Mouse (Mus musculus) kidney, embryonic 16.5 days (tissue): ENCODE results near the gene Chst3. TPM values are rescaled to one million over a fixed set of nuclear protein-coding genes. Genes with fewer than 3 reads are reported as not detected.

ENCODE experiments used
- ATAC-seq: fragments of 200-750 bp; cut with Nextera tagmentation; 2 replicates; pipeline ENCODE4 v1.8.0; 2017; ENCODE audit warnings: moderate TSS enrichment; ENCODE audit not compliant: low FRiP score, low TSS enrichment
- H3K27ac ChIP-seq: fragments of 300-500 bp; sonication (generic); 2 replicates; pipeline ENCODE4 v1.5.1; 2014; ENCODE audit warnings: low read length
- H3K27me3 ChIP-seq: fragments of 300-500 bp; sonication (generic); 2 replicates; pipeline ENCODE4 v1.6.1; 2014; ENCODE audit warnings: low read length, control low read depth, mixed read lengths; ENCODE audit not compliant: insufficient read depth
- H3K36me3 ChIP-seq: fragments of 300-500 bp; sonication (generic); 2 replicates; pipeline ENCODE4 v1.6.1; 2014; ENCODE audit warnings: low read length, control low read depth, mixed read lengths; ENCODE audit not compliant: insufficient read depth
- H3K4me1 ChIP-seq: fragments of 300-500 bp; sonication (generic); 2 replicates; pipeline ENCODE4 v1.6.1; 2014; ENCODE audit warnings: low read length, control low read depth, mixed read lengths; ENCODE audit not compliant: insufficient read depth
- H3K4me2 ChIP-seq: fragments of 300-500 bp; sonication (generic); replicated peaks from 2 replicates; pipeline ENCODE4 v1.6.1; 2014; ENCODE audit warnings: low read depth, low read length
- H3K4me3 ChIP-seq: fragments of 300-500 bp; sonication (generic); 2 replicates; pipeline ENCODE4 v1.5.1; 2014; ENCODE audit warnings: mild to moderate bottlenecking, low read length
- H3K9ac ChIP-seq: fragments of 300-500 bp; sonication (generic); replicated peaks from 2 replicates; pipeline ENCODE4 v1.6.1; 2014; ENCODE audit warnings: low read length
- H3K9me3 ChIP-seq: fragments of 300-500 bp; sonication (generic); 2 replicates; pipeline ENCODE4 v1.6.1; 2016; ENCODE audit warnings: low read length, control low read depth
- WGBS: fragments of 180-500 bp; shearing (Covaris S2); extraction: QIAGEN DNeasy Blood & Tissue Kit; methylation state at CpG from one replicate; pipeline ENCODE4 v1.1.7; 2014; 5-methylcytosine and 5-hydroxymethylcytosine counted together
- polyA plus RNA-seq: library from polyadenylated mRNA; unstranded; fragments of >200 nt; fragmentation: Nextera tagmentation; extraction: Ambion mirVana; gene quantifications from 2 replicates; pipeline ENCODE4 v1.2.1, GENCODE M21; 2015

Gene Chst3
- 2.1 and 2.2 TPM in 2 replicates for polyA plus RNA-seq

- peak within 1 kb of the TSS; percentile 72 for H3K27ac ChIP-seq
- no peaks in the 10 kb centered on the region for H3K9me3 ChIP-seq
- H3K4me1 ChIP-seq = peaks cover 21% of the 10 kb centered on the region
- H3K9ac ChIP-seq = peak within 1 kb of the TSS; percentile 84
- H3K36me3 ChIP-seq = no peaks in the 10 kb centered on the region
- peak within 1 kb of the TSS; percentile 95 for H3K4me2 ChIP-seq
- 0 out of 2 replicates have a peak, but pooled peaks cover 3% of the 10 kb centered on the region for H3K27me3 ChIP-seq
- ATAC-seq = peak; percentile 83
- WGBS = under 1% methylated on average over 78 of the region's 83 CpGs
- H3K4me3 ChIP-seq = peak within 1 kb of the TSS; percentile 75
These were observed at the start of gene Chst3 for GRCm38 (mm10) chr10:60218591-60219499. Gene Chst3, minus strand, starts transcription at chr10:60219260.

DNA sequence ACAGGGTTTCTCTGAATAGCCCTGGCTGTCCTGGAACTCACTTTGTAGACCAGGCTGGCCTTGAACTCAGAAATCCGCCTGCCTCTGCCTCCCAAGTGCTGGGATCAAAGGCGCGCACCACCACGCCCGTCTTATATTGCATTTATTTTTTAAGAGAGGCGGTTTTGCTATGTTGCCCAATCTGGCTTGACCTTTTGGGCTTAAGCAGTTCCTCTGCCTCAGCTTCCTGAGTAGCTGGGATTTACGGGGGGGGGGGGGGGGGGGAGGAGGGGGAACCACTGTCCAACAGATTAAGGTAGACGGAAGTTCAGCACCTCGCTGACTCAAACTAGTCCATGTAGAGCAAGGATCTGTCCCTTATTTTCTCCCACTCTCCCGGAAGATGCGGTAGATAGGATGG, 49.7 kb upstream of the Chst3 start:
- whole genome bisulfite sequencing = 85% methylated on average over 10 of the region's 11 CpGs

GRCm38 (mm10) chr10:60266842-60267401, 47.9 kb upstream of the Chst3 start:
- Histone ChIP-seq H3K4me1 (peaks cover 14% of the 10 kb centered on the region), H3K36me3 (no peaks in the 10 kb centered on the region), H3K9ac (no peak overlapping the region), H3K4me3 (no peak overlapping the region), H3K27me3 (no peaks in the 10 kb centered on the region), H3K27ac (no peak overlapping the region), H3K9me3 (no peaks in the 10 kb centered on the region), H3K4me2 (no peak overlapping the region)
- no peak for ATAC-seq
- 89% methylated on average over 8 of the region's 8 CpGs for WGBS

More for the DNA sequence above, 49.7 kb upstream of the Chst3 start:
- Histone ChIP-seq H3K4me2 (no peak overlapping the region), H3K9me3 (no peaks in the 10 kb centered on the region), H3K9ac (no peak overlapping the region), H3K27me3 (no peaks in the 10 kb centered on the region), H3K4me1 (peaks cover 11% of the 10 kb centered on the region), H3K36me3 (no peaks in the 10 kb centered on the region), H3K27ac (no peak overlapping the region), H3K4me3 (no peak overlapping the region)
- ATAC-seq = no peak

DNA sequence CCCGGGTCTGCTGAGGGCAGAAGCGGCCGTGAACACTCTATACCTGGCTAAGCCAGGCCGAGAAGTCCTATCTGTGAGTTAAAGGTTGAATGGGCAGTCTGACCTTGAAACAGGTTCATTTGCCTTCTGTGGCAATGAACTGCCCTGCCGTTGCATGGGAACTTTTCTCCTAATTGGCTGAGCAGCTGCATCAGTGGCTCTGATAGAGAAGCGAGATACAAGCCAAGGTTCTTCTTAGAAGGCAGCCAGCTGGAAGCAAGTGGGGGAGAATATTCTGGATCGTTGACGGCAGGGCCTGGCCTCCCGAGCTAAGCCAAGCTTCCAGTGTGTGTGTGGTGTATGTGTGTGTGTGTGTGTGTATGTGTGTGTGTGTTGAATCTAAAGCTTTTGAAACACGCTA, 46.2 kb upstream of the Chst3 start:
- Histone ChIP-seq H3K4me1 (peaks cover 14% of the 10 kb centered on the region), H3K4me2 (no peak overlapping the region), H3K9ac (no peak overlapping the region), H3K36me3 (no peaks in the 10 kb centered on the region), H3K9me3 (no peaks in the 10 kb centered on the region), H3K27me3 (no peaks in the 10 kb centered on the region), H3K27ac (no peak overlapping the region), H3K4me3 (no peak overlapping the region)
- WGBS = 61% methylated on average over 10 of the region's 10 CpGs
- no peak for ATAC-seq

DNA sequence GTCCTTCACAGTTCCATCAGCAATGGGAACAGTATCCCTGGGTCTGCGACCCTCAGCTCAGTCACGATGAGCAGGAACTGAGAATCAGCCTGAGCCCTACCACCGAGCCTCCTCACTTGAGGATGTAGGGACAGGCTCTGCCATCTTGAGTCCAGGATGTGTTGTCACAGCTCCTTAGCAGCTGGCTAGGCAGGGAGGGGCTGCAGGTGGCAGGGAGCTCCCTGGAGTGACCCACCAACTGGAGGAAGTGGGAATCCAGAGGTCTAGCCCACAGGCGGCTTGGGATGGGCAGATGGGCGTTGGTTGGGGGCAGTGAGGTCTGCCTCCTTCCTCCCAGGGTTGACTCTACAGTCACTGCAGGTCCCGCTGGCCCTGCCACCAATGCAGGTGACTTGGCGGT, 44.3 kb upstream of the Chst3 start:
- 86% methylated on average over 7 of the region's 7 CpGs for WGBS
- Histone ChIP-seq H3K4me1 (peaks cover 8% of the 10 kb centered on the region; the same call in 1 of the 2 replicates), H3K27ac (no peak overlapping the region), H3K9me3 (no peaks in the 10 kb centered on the region), H3K4me2 (no peak overlapping the region), H3K9ac (no peak overlapping the region), H3K4me3 (no peak overlapping the region), H3K27me3 (no peaks in the 10 kb centered on the region), H3K36me3 (no peaks in the 10 kb centered on the region)
- ATAC-seq = no peak

GRCm38 (mm10) chr10:60262386-60262785, 43.3 kb upstream of the Chst3 start:
- H3K4me2 ChIP-seq = no peak overlapping the region
- no peak overlapping the region for H3K4me3 ChIP-seq
- no peak overlapping the region for H3K9ac ChIP-seq
- WGBS = 43% methylated on average over 3 of the region's 3 CpGs
- no peak overlapping the region; the same call in 1 of the 2 replicates for H3K27ac ChIP-seq
- H3K36me3 ChIP-seq = no peaks in the 10 kb centered on the region
- peak; percentile 82 for ATAC-seq
- peaks cover 8% of the 10 kb centered on the region; the same call in 1 of the 2 replicates for H3K4me1 ChIP-seq
- H3K27me3 ChIP-seq = no peaks in the 10 kb centered on the region
- no peaks in the 10 kb centered on the region for H3K9me3 ChIP-seq

GRCm38 (mm10) chr10:60261530-60261929, 42.5 kb upstream of the Chst3 start:
- H3K9ac ChIP-seq = no peak overlapping the region
- H3K4me1 ChIP-seq = peaks cover 8% of the 10 kb centered on the region; the same call in 1 of the 2 replicates
- H3K4me3 ChIP-seq = no peak overlapping the region
- no peaks in the 10 kb centered on the region for H3K36me3 ChIP-seq
- 45% methylated on average over 5 of the region's 5 CpGs for WGBS
- H3K9me3 ChIP-seq = no peaks in the 10 kb centered on the region
- no peak for ATAC-seq
- no peak overlapping the region for H3K27ac ChIP-seq
- H3K27me3 ChIP-seq = no peaks in the 10 kb centered on the region
- no peak overlapping the region for H3K4me2 ChIP-seq

- no peak overlapping the region for H3K4me2 ChIP-seq
- H3K9me3 ChIP-seq = no peaks in the 10 kb centered on the region
- no peak overlapping the region for H3K4me3 ChIP-seq
- no peak overlapping the region for H3K9ac ChIP-seq
- ATAC-seq = no peak
- H3K4me1 ChIP-seq = peaks cover 8% of the 10 kb centered on the region; the same call in 1 of the 2 replicates
- no peaks in the 10 kb centered on the region for H3K27me3 ChIP-seq
- WGBS = 82% methylated on average over 5 of the region's 5 CpGs
- no peaks in the 10 kb centered on the region for H3K36me3 ChIP-seq
- no peak overlapping the region for H3K27ac ChIP-seq
These were observed 41.7 kb upstream of the Chst3 start for GRCm38 (mm10) chr10:60260557-60261294.

GRCm38 (mm10) chr10:60257261-60257825, 38.3 kb upstream of the Chst3 start:
- 63% methylated on average over 16 of the region's 16 CpGs for WGBS
- Histone ChIP-seq H3K36me3 (no peaks in the 10 kb centered on the region), H3K9me3 (no peaks in the 10 kb centered on the region), H3K4me3 (no peak overlapping the region), H3K27ac (no peak overlapping the region), H3K27me3 (no peaks in the 10 kb centered on the region), H3K9ac (no peak overlapping the region), H3K4me2 (no peak overlapping the region), H3K4me1 (no peaks in the 10 kb centered on the region)
- ATAC-seq = no peak
